Mouse (Mus musculus): ENCODE data around the gene Anxa10. TPM values are rescaled to one million over a fixed set of nuclear protein-coding genes. Genes with fewer than 3 reads are reported as not detected.

Gene Anxa10
- not detected for polyA plus RNA-seq (2014; fragmentation: Illumina TruSeq; extraction: RNeasy Lipid Tissue Mini Kit (QIAGEN cat#74804); ENCODE audit: low replicate concordance)

GRCm38 (mm10) chr8:62123098-62123497, at the start of gene Anxa10:
Gene Anxa10, minus strand, starts transcription at chr8:62123150.

Other genes with a start within 250 kb of the Anxa10 start
- gene Palld, start 220.5 kb downstream of the Anxa10 start, polyA plus RNA-seq (2014; fragmentation: Illumina TruSeq; extraction: RNeasy Lipid Tissue Mini Kit (QIAGEN cat#74804); ENCODE audit: low replicate concordance): 59.4 TPM
- gene Ddx60, start 195.1 kb downstream of the Anxa10 start, polyA plus RNA-seq (2014; fragmentation: Illumina TruSeq; extraction: RNeasy Lipid Tissue Mini Kit (QIAGEN cat#74804); ENCODE audit: low replicate concordance): 63.0 TPM

Data from small intestine, adult 10 weeks (tissue).